Mouse (Mus musculus) myocyte (in vitro differentiated cells): ENCODE measurements around the gene Tigit.

ENCODE experiments used
- CEBPB ChIP-seq: IDR thresholded peaks from 2 replicates; pipeline ENCODE4 v1.6.1; 2011; ENCODE audit warnings: mild to moderate bottlenecking, moderate library complexity; ENCODE audit not compliant: poor library complexity, insufficient read depth, severe bottlenecking
- E2F4 ChIP-seq: IDR thresholded peaks from one replicate; pipeline ENCODE4 v1.6.1; 2011; ENCODE audit warnings: mild to moderate bottlenecking, control low read depth, moderate library complexity; ENCODE audit not compliant: insufficient read depth
- MAX ChIP-seq: IDR thresholded peaks from one replicate; pipeline ENCODE4 v1.6.1; 2011; ENCODE audit warnings: low read depth, mild to moderate bottlenecking, control low read depth
- MYOD1 ChIP-seq, 3 experiments: IDR thresholded peaks; one replicate each; pipeline ENCODE4 v1.6.1; 2011; ENCODE audit warnings: control low read depth in 2 of 3, low read depth in 2 of 3, mild to moderate bottlenecking in 2 of 3, moderate library complexity in 1 of 3; ENCODE audit not compliant: insufficient read length in 2 of 3, control insufficient read depth in 1 of 3
- MYOG ChIP-seq, 3 experiments: IDR thresholded peaks; one replicate each; pipeline ENCODE4 v1.6.1; 2011; ENCODE audit warnings: control low read depth in 2 of 3, low read depth in 2 of 3, mild to moderate bottlenecking in 2 of 3; ENCODE audit not compliant: insufficient read length in 2 of 3, control insufficient read depth in 1 of 3, insufficient read depth in 1 of 3
- POLR2A ChIP-seq: IDR thresholded peaks from one replicate; pipeline ENCODE4 v1.6.1; 2011; ENCODE audit warnings: low read depth, mild to moderate bottlenecking, control low read depth, moderate library complexity; ENCODE audit not compliant: insufficient read length
- POLR2AphosphoS2 ChIP-seq: IDR thresholded peaks from one replicate; pipeline ENCODE4 v1.6.1; 2011; ENCODE audit warnings: low read depth, control low read depth; ENCODE audit not compliant: insufficient read length
- REST ChIP-seq: IDR thresholded peaks from one replicate; pipeline ENCODE4 v1.6.1; 2011; ENCODE audit warnings: mild to moderate bottlenecking, control low read depth, moderate library complexity; ENCODE audit not compliant: insufficient read depth, insufficient read length
- SRF ChIP-seq: IDR thresholded peaks from one replicate; pipeline ENCODE4 v1.6.1; 2011; ENCODE audit warnings: low read depth; ENCODE audit not compliant: control insufficient read depth, insufficient read length
- TCF12 ChIP-seq: IDR thresholded peaks from one replicate; pipeline ENCODE4 v1.6.1; 2011; ENCODE audit warnings: mild to moderate bottlenecking, control low read depth; ENCODE audit not compliant: poor library complexity, insufficient read depth, severe bottlenecking
- TCF3 ChIP-seq: IDR thresholded peaks from one replicate; pipeline ENCODE4 v1.6.1; 2011; ENCODE audit warnings: low read depth, control low read depth; ENCODE audit not compliant: insufficient read length
- USF1 ChIP-seq: IDR thresholded peaks from one replicate; pipeline ENCODE4 v1.6.1; 2011; ENCODE audit warnings: low read depth, mild to moderate bottlenecking, control low read depth, moderate library complexity

- TF ChIP-seq MYOD1 (IDR thresholded peaks at IDR 0.05; ENCODE audit: control insufficient read depth in 1 of 3, insufficient read length in 2 of 3, low read depth in 2 of 3) (peak; percentile 26 to 85 (median 53)), USF1 (no peak), POLR2A (no peak), MAX (no peak), TCF3 (no peak), E2F4 (no peak), TCF12 (no peak), REST (no peak), POLR2AphosphoS2 (no peak), MYOG (IDR thresholded peaks at IDR 0.05; ENCODE audit: control insufficient read depth in 1 of 3, insufficient read depth in 1 of 3, insufficient read length in 2 of 3, low read depth in 2 of 3) (peak in 2 of 3 experiments; percentile 5 to 34), CEBPB (no peak), SRF (no peak)
Measured at GRCm38 (mm10) chr16:43701765-43702504, 38.0 kb upstream of the Tigit start.
